Mouse (Mus musculus) forebrain, embryonic 11.5 days (tissue): ENCODE data around the gene Fosb. TPM values are rescaled to one million over a fixed set of nuclear protein-coding genes. Genes with fewer than 3 reads are reported as not detected.

Experiments used
- ATAC-seq: fragments of 200-750 bp; cut with Nextera tagmentation; replicated peaks from 2 replicates; pipeline ENCODE4 v1.8.0; 2017; ENCODE audit warnings: moderate TSS enrichment; ENCODE audit not compliant: low FRiP score
- DNase-seq: peaks from one replicate; pipeline ENCODE4 v3.0.0-alpha.2; 2017; ENCODE audit warnings: low spot score
- H3K27ac ChIP-seq: fragments of 300-500 bp; sonication (generic); 2 replicates; pipeline ENCODE4 v1.5.1; 2014; ENCODE audit warnings: low read depth, low read length
- H3K27me3 ChIP-seq: fragments of 300-500 bp; sonication (generic); 2 replicates; pipeline ENCODE4 v1.6.1; 2014; ENCODE audit warnings: mild to moderate bottlenecking, low read length, mixed read lengths; ENCODE audit not compliant: control insufficient read depth, insufficient read depth
- H3K36me3 ChIP-seq: fragments of 300-500 bp; sonication (generic); 2 replicates; pipeline ENCODE4 v1.6.1; 2014; ENCODE audit warnings: mild to moderate bottlenecking, low read length, moderate library complexity, mixed read lengths; ENCODE audit not compliant: control insufficient read depth, insufficient read depth
- H3K4me1 ChIP-seq: fragments of 300-500 bp; sonication (generic); replicated peaks from 2 replicates; pipeline ENCODE4 v1.6.1; 2014; ENCODE audit warnings: low read length, mixed read lengths; ENCODE audit not compliant: control insufficient read depth, insufficient read depth
- H3K4me2 ChIP-seq: fragments of 300-500 bp; sonication (generic); 2 replicates; pipeline ENCODE4 v1.6.1; 2014; ENCODE audit warnings: low read depth, mild to moderate bottlenecking, low read length, moderate library complexity, mixed read lengths; ENCODE audit not compliant: severe bottlenecking
- H3K4me3 ChIP-seq: fragments of 300-500 bp; sonication (generic); 2 replicates; pipeline ENCODE4 v1.5.1; 2014; ENCODE audit warnings: low read depth, low read length
- H3K9ac ChIP-seq: fragments of 300-500 bp; sonication (generic); 2 replicates; pipeline ENCODE4 v1.6.1; 2014; ENCODE audit warnings: low read length
- H3K9me3 ChIP-seq: fragments of 300-500 bp; sonication (generic); 2 replicates; pipeline ENCODE4 v1.6.1; 2016; ENCODE audit warnings: low read length, mixed read lengths; ENCODE audit not compliant: control insufficient read depth
- WGBS: fragments of 180-500 bp; shearing (Covaris S2); extraction: QIAGEN DNeasy Blood & Tissue Kit; methylation state at CpG from one replicate; pipeline ENCODE4 v1.1.7; 2014; 5-methylcytosine and 5-hydroxymethylcytosine counted together
- polyA plus RNA-seq: library from polyadenylated mRNA; unstranded; fragments of >200 nt; fragmentation: Nextera tagmentation; extraction: Ambion mirVana; gene quantifications from 2 replicates; pipeline ENCODE4 v1.2.1, GENCODE M21; 2014

The Fosb gene
- polyA plus RNA-seq, 1 experiment from 2014 or later = not detected

GRCm38 (mm10) chr7:19318676-19319075 is 8.8 kb upstream of the Fosb start:
- H3K9ac ChIP-seq = no peak overlapping the region
- H3K9me3 ChIP-seq = no peaks in the 10 kb centered on the region
- H3K4me3 ChIP-seq = no peak overlapping the region
- H3K4me1 ChIP-seq = peaks cover 3% of the 10 kb centered on the region; the same call in 1 of the 2 replicates
- ATAC-seq = no peak
- no peak overlapping the region for H3K4me2 ChIP-seq
- DNase-seq = no peak
- H3K27ac ChIP-seq = no peak overlapping the region
- H3K36me3 ChIP-seq = no peaks in the 10 kb centered on the region
- WGBS = 78% methylated on average over 7 of the region's 7 CpGs
- H3K27me3 ChIP-seq = no peaks in the 10 kb centered on the region

- Histone ChIP-seq H3K36me3 (no peaks in the 10 kb centered on the region), H3K9ac (no peak overlapping the region), H3K4me1 (peaks cover 3% of the 10 kb centered on the region; the same call in 1 of the 2 replicates), H3K27me3 (no peaks in the 10 kb centered on the region), H3K27ac (no peak overlapping the region), H3K4me3 (no peak overlapping the region), H3K9me3 (no peaks in the 10 kb centered on the region), H3K4me2 (no peak overlapping the region)
- ATAC-seq = no peak
- WGBS = 81% methylated on average over 2 of the region's 2 CpGs
- no peak for DNase-seq
Observed at GRCm38 (mm10) chr7:19318201-19318600, 8.3 kb upstream of the Fosb start.

GRCm38 (mm10) chr7:19316451-19317161 is 6.8 kb upstream of the Fosb start:
- Histone ChIP-seq H3K4me3 (no peak overlapping the region), H3K27ac (no peak overlapping the region), H3K36me3 (no peaks in the 10 kb centered on the region), H3K4me1 (peaks cover 3% of the 10 kb centered on the region; the same call in 1 of the 2 replicates), H3K9me3 (no peaks in the 10 kb centered on the region), H3K9ac (no peak overlapping the region), H3K27me3 (no peaks in the 10 kb centered on the region), H3K4me2 (no peak overlapping the region)
- ATAC-seq (no peak), DNase-seq (no peak)
- WGBS = 51% methylated on average over 14 of the region's 14 CpGs

- Histone ChIP-seq H3K4me2 (no peak overlapping the region), H3K27me3 (no peaks in the 10 kb centered on the region), H3K36me3 (no peaks in the 10 kb centered on the region), H3K4me3 (no peak overlapping the region), H3K4me1 (peaks cover 5% of the 10 kb centered on the region; the same call in 1 of the 2 replicates), H3K9ac (no peak overlapping the region), H3K9me3 (no peaks in the 10 kb centered on the region), H3K27ac (no peak overlapping the region)
- WGBS = 51% methylated on average over 5 of the region's 5 CpGs
- ATAC-seq (no peak), DNase-seq (no peak)
Observed at GRCm38 (mm10) chr7:19314033-19314432, 4.2 kb upstream of the Fosb start.

GRCm38 (mm10) chr7:19311991-19312390 is 2.1 kb upstream of the Fosb start:
- ATAC-seq (no peak), DNase-seq (no peak)
- peaks cover 4% of the 10 kb centered on the region for H3K27me3 ChIP-seq
- H3K4me1 ChIP-seq = peaks cover 5% of the 10 kb centered on the region; the same call in 1 of the 2 replicates
- no peak overlapping the region for H3K4me3 ChIP-seq
- no peak overlapping the region for H3K4me2 ChIP-seq
- H3K27ac ChIP-seq = no peak overlapping the region
- WGBS = 41% methylated on average over 4 of the region's 4 CpGs
- no peaks in the 10 kb centered on the region for H3K9me3 ChIP-seq
- no peaks in the 10 kb centered on the region for H3K36me3 ChIP-seq
- no peak overlapping the region for H3K9ac ChIP-seq

- peak overlapping the region; percentile 94 for H3K4me2 ChIP-seq
- peaks cover 30% of the 10 kb centered on the region for H3K27me3 ChIP-seq
- peak; percentile 67 for DNase-seq
- H3K9ac ChIP-seq = peak overlapping the region; percentile 39
- peak overlapping the region; percentile 51 for H3K4me3 ChIP-seq
- no peaks in the 10 kb centered on the region for H3K9me3 ChIP-seq
- WGBS = 1% methylated on average over 48 of the region's 48 CpGs
- H3K36me3 ChIP-seq = no peaks in the 10 kb centered on the region
- no peak overlapping the region for H3K27ac ChIP-seq
- no peak for ATAC-seq
- peaks cover 9% of the 10 kb centered on the region; the same call in 1 of the 2 replicates for H3K4me1 ChIP-seq
Observed at GRCm38 (mm10) chr7:19309278-19309883, 470 bp downstream of the Fosb start.

- peak overlapping the region; percentile 51 for H3K4me3 ChIP-seq
- H3K36me3 ChIP-seq = no peaks in the 10 kb centered on the region
- H3K9ac ChIP-seq = peak overlapping the region; percentile 36
- H3K27me3 ChIP-seq = peaks cover 36% of the 10 kb centered on the region
- peak; percentile 98 for DNase-seq
- no peaks in the 10 kb centered on the region for H3K9me3 ChIP-seq
- whole genome bisulfite sequencing = under 1% methylated on average over 58 of the region's 58 CpGs
- H3K27ac ChIP-seq = no peak overlapping the region
- peaks cover 10% of the 10 kb centered on the region; the same call in 1 of the 2 replicates for H3K4me1 ChIP-seq
- peak; percentile 86 for ATAC-seq
- peak overlapping the region; percentile 94 for H3K4me2 ChIP-seq
Observed at GRCm38 (mm10) chr7:19308454-19309277, 1.2 kb downstream of the Fosb start.

- ATAC-seq (peak; percentile 39), DNase-seq (peak; percentile 75)
- Histone ChIP-seq H3K9me3 (no peaks in the 10 kb centered on the region), H3K4me2 (peak overlapping the region; percentile 94), H3K4me1 (peaks cover 11% of the 10 kb centered on the region; the same call in 1 of the 2 replicates), H3K9ac (peak overlapping the region; percentile 36), H3K36me3 (no peaks in the 10 kb centered on the region), H3K4me3 (peak overlapping the region; percentile 51), H3K27ac (no peak overlapping the region), H3K27me3 (peaks cover 43% of the 10 kb centered on the region)
- WGBS = 1% methylated on average over 18 of the region's 18 CpGs
Observed at GRCm38 (mm10) chr7:19307739-19308453, 2.0 kb downstream of the Fosb start.
